Mouse (Mus musculus) limb, embryonic 12.5 days (tissue): ENCODE measurements around the gene Cyp2j9. TPM values are rescaled to one million over a fixed set of nuclear protein-coding genes. Genes with fewer than 3 reads are reported as not detected.

Source experiments
- ATAC-seq: fragments of 200-750 bp; cut with Nextera tagmentation; 2 replicates; pipeline ENCODE4 v1.8.0; 2017; ENCODE audit warnings: low read depth, moderate TSS enrichment; ENCODE audit not compliant: insufficient number of reproducible peaks, insufficient read depth, low FRiP score, low TSS enrichment
- H3K27ac ChIP-seq: fragments of 300-500 bp; sonication (generic); 2 replicates; pipeline ENCODE4 v1.5.1; 2016; ENCODE audit warnings: mild to moderate bottlenecking, moderate library complexity
- H3K27me3 ChIP-seq: fragments of 300-500 bp; sonication (generic); 2 replicates; pipeline ENCODE4 v1.6.1; 2016; ENCODE audit warnings: mild to moderate bottlenecking, moderate library complexity
- H3K36me3 ChIP-seq: fragments of 300-500 bp; sonication (generic); 2 replicates; pipeline ENCODE4 v1.6.1; 2016; ENCODE audit warnings: mild to moderate bottlenecking, moderate library complexity
- H3K4me1 ChIP-seq: fragments of 300-500 bp; sonication (generic); replicated peaks from 2 replicates; pipeline ENCODE4 v1.6.1; 2016
- H3K4me2 ChIP-seq: fragments of 300-500 bp; sonication (generic); 2 replicates; pipeline ENCODE4 v1.6.1; 2016; ENCODE audit warnings: mild to moderate bottlenecking, moderate library complexity
- H3K4me3 ChIP-seq: fragments of 300-500 bp; sonication (generic); replicated peaks from 2 replicates; pipeline ENCODE4 v1.5.1; 2016; ENCODE audit warnings: mild to moderate bottlenecking
- H3K9ac ChIP-seq: fragments of 300-500 bp; sonication (generic); replicated peaks from 2 replicates; pipeline ENCODE4 v1.6.1; 2016; ENCODE audit warnings: mild to moderate bottlenecking, moderate library complexity
- H3K9me3 ChIP-seq: fragments of 300-500 bp; sonication (generic); 2 replicates; pipeline ENCODE4 v1.6.1; 2016; ENCODE audit warnings: mild to moderate bottlenecking, moderate library complexity
- WGBS: fragments of 180-500 bp; shearing (Covaris S2); methylation state at CpG from one replicate; pipeline ENCODE4 v1.1.7; 2016; 5-methylcytosine and 5-hydroxymethylcytosine counted together
- polyA plus RNA-seq: library from polyadenylated mRNA; unstranded; fragments of >200 nt; fragmentation: Nextera tagmentation; extraction: Ambion mirVana; gene quantifications from 2 replicates; pipeline ENCODE4 v1.2.1, GENCODE M21; 2016

Gene Cyp2j9
- polyA plus RNA-seq, 1 experiment from 2014 or later = 1.1 TPM

DNA sequence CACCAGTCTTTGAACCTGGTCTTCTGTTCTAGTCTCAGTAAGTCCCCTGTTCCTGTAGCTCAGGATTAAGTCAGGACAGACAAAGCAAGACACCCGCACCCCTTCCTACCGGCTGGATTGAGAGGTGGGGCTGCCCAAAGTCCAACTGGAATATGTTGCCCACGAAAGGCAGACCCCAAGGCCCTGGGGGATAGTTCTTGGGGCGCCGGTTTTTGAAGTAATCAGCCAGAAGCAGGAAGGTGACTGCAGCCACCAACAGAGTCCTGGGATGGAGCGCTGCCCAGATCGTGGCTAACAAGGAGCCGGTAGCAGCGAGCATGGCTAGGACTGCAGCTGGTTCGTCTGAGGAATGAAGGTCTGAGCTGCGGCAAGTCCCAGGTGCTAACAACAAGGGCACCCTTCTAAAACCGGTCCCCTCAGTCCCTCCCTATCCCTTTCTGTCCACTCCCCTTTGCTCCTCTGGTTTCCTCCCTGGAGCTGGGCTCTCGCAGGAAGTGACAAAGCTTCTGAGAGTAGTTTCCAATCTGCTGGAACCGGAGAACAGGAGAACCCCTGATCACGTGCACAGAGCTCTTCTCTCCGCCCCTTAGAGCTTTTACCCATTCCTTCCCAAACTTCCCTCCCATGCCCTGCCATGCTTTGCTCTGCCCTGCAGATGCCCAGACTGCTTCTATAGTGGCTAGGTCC, 38.1 kb downstream of the Cyp2j9 start, which contains the start of gene Cyp2j6:
Gene Cyp2j6, minus strand, starts transcription at position 529 of the 687 bp plus-strand sequence.
- Histone ChIP-seq H3K36me3 (no peaks in the 10 kb centered on the region), H3K4me3 (peak within 1 kb of the TSS; percentile 59), H3K9ac (peak within 1 kb of the TSS; percentile 68), H3K27me3 (no peaks in the 10 kb centered on the region), H3K4me1 (peaks cover 3% of the 10 kb centered on the region; the same call in 1 of the 2 replicates), H3K27ac (peak within 1 kb of the TSS; percentile 75), H3K4me2 (peak within 1 kb of the TSS; percentile 70), H3K9me3 (no peaks in the 10 kb centered on the region)
- peak; percentile 94 for ATAC-seq
- WGBS = 2% methylated on average over 16 of the region's 16 CpGs

- ATAC-seq = no peak
- H3K27me3 ChIP-seq = no peaks in the 10 kb centered on the region
Observed at GRCm38 (mm10) chr4:96551619-96552018, 39.8 kb downstream of the Cyp2j9 start.

DNA sequence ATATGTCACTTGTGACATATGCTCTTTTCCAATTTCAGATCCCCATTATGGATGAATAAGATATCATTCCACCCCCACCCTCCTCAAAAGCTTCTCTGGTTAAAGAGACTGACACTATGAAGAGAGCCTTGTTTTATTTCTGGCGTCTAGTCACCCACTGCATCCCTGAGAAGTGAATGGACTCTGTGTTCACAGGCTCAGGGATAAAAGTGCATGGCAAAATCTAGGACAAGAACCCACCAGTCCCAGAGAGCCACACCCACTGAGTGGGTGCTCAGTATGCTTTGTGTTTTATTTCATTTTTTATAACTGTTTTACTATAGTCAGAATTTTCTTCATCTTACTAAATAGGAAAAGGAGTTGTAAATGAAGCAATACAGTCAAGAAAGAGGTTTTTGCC, 45.4 kb downstream of the Cyp2j9 start:
- Histone ChIP-seq H3K9me3 (no peaks in the 10 kb centered on the region), H3K4me2 (no peak overlapping the region), H3K27me3 (no peaks in the 10 kb centered on the region), H3K36me3 (no peaks in the 10 kb centered on the region), H3K27ac (no peak overlapping the region), H3K4me3 (no peak overlapping the region), H3K9ac (no peak overlapping the region), H3K4me1 (no peaks in the 10 kb centered on the region)
- WGBS = 69% methylated on average over 1 of the region's 1 CpGs
- ATAC-seq = no peak

More at GRCm38 (mm10) chr4:96551619-96552018, 39.8 kb downstream of the Cyp2j9 start:
- H3K27ac ChIP-seq = no peak overlapping the region
- peaks cover 3% of the 10 kb centered on the region; the same call in 1 of the 2 replicates for H3K4me1 ChIP-seq
- no peak overlapping the region for H3K4me3 ChIP-seq
- H3K36me3 ChIP-seq = no peaks in the 10 kb centered on the region
- no peaks in the 10 kb centered on the region for H3K9me3 ChIP-seq
- H3K9ac ChIP-seq = no peak overlapping the region
- H3K4me2 ChIP-seq = no peak overlapping the region
- WGBS = 92% methylated on average over 3 of the region's 3 CpGs

GRCm38 (mm10) chr4:96525772-96526171, 65.6 kb downstream of the Cyp2j9 start:
- Histone ChIP-seq H3K36me3 (peaks cover 10% of the 10 kb centered on the region; the same call in 1 of the 2 replicates), H3K4me3 (no peak overlapping the region), H3K4me2 (no peak overlapping the region), H3K9me3 (no peaks in the 10 kb centered on the region), H3K27me3 (no peaks in the 10 kb centered on the region), H3K9ac (no peak overlapping the region), H3K4me1 (no peaks in the 10 kb centered on the region), H3K27ac (no peak overlapping the region)
- no peak for ATAC-seq
- WGBS = 32% methylated on average over 1 of the region's 1 CpGs

DNA sequence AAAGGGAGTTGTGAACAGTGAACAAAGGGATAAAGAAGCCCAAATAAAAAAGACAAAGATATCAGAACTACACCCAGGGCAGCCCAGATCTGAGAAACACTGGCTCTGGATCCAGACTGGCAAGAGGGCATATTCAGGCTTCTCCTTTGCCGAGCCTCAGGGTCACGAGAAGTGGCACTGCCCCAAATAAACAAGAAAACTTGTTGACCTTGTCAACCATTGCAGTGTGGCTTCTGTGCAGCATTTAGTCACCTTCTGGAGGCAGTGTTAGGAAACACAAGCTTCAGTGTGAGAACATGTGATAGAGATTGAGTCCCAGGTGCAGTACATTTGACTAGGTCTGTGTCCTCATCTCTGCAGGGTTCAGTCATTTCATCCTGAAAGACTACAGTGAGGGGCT, 69.1 kb downstream of the Cyp2j9 start:
- ATAC-seq = no peak
- 96% methylated on average over 2 of the region's 2 CpGs for WGBS
- Histone ChIP-seq H3K36me3 (0 out of 2 replicates have a peak, but pooled peaks cover 4% of the 10 kb centered on the region), H3K27me3 (no peaks in the 10 kb centered on the region), H3K4me3 (no peak overlapping the region), H3K27ac (no peak overlapping the region), H3K4me1 (no peaks in the 10 kb centered on the region), H3K9me3 (no peaks in the 10 kb centered on the region), H3K4me2 (no peak overlapping the region), H3K9ac (no peak overlapping the region)

Other genes starting within 250 kb of the Cyp2j9 start
- not detected in 2 replicates for gene Cyp2j11, start 242.9 kb downstream of the Cyp2j9 start, polyA plus RNA-seq
- gene Cyp2j8, start 84.2 kb downstream of the Cyp2j9 start, polyA plus RNA-seq = not detected in 2 replicates
- gene Cyp2j6, start 37.9 kb downstream of the Cyp2j9 start, polyA plus RNA-seq = 7.3 and 7.6 TPM in 2 replicates
- gene Cyp2j5, start 72.6 kb upstream of the Cyp2j9 start, polyA plus RNA-seq = not detected in 2 replicates
- gene Gm12695, start 193.6 kb upstream of the Cyp2j9 start, polyA plus RNA-seq = not detected in 2 replicates